Mouse (Mus musculus): ENCODE measurements around the gene Plekha1. TPM values are rescaled to one million over a fixed set of nuclear protein-coding genes. Genes with fewer than 3 reads are reported as not detected.

Plekha1 gene
- total and polyA plus RNA-seq, 3 experiments: 0.23 to 8.3 (median 0.36) TPM

DNA sequence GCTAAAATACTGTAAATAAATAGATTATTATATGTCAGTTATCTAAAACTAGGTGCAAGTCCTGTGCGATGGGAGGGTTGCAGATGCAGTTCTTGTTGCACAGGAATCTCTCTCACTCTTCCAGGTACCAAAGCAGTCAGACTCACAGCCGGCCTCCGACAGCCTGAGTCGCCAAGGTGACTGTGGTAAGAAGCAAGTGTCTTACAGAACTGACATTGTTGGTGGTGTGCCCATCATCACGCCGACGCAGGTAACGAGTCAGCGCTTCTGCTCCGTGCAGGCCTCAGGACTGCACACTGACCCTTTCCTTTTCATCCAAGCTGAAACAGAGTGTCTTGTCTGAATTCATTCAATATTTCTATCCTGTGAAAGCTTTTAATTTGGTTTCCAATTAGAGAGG lies 31.6 kb downstream of the Plekha1 start:
- TF ChIP-seq CHD1 (IDR thresholded peaks at IDR 0.05; ENCODE audit: low read depth, low read length): no peak
- no peak for TF ChIP-seq GABPA (IDR thresholded peaks at IDR 0.05; ENCODE audit: insufficient replicate concordance, low read depth, low read length)
- no peak for TF ChIP-seq UBTF (IDR thresholded peaks at IDR 0.05; ENCODE audit: low read depth, low read length)
- TF ChIP-seq POLR2A (IDR thresholded peaks at IDR 0.05; ENCODE audit: low read depth, low read length): no peak
- TF ChIP-seq NELFE (IDR thresholded peaks at IDR 0.05; ENCODE audit: low read depth, low read length): no peak
- no peak for TF ChIP-seq MAZ (IDR thresholded peaks at IDR 0.05; ENCODE audit: low read depth, low read length)
- no peak for TF ChIP-seq JUN (IDR thresholded peaks at IDR 0.05; ENCODE audit: insufficient read depth, low read depth, low read length)
- no peak for TF ChIP-seq USF1 (IDR thresholded peaks at IDR 0.05; ENCODE audit: low read depth, low read length)
- no peak for TF ChIP-seq IRF4 (IDR thresholded peaks at IDR 0.05; ENCODE audit: low read depth, low read length)
- TF ChIP-seq RAD21 (IDR thresholded peaks at IDR 0.05; ENCODE audit: low read depth, low read length): no peak
- no peak for TF ChIP-seq NRF1 (IDR thresholded peaks at IDR 0.05; ENCODE audit: low read depth, low read length)
- TF ChIP-seq USF2 (conservative IDR thresholded peaks at IDR 0.05; ENCODE audit: low read depth, low read length): no peak
- no peak for TF ChIP-seq CHD2 (IDR thresholded peaks at IDR 0.05; ENCODE audit: low read length)
- no peak for TF ChIP-seq KAT2A (IDR thresholded peaks at IDR 0.05; ENCODE audit: insufficient replicate concordance, low read length)
- TF ChIP-seq ETS1 (conservative IDR thresholded peaks at IDR 0.05; ENCODE audit: low read depth, low read length): no peak
- no peak for TF ChIP-seq ZC3H11A (IDR thresholded peaks at IDR 0.05; ENCODE audit: low read depth, low read length)
- TF ChIP-seq JUND (conservative IDR thresholded peaks at IDR 0.05; ENCODE audit: low read depth, low read length): no peak
- no peak for TF ChIP-seq E2F4 (IDR thresholded peaks at IDR 0.05; ENCODE audit: insufficient replicate concordance, low read depth, low read length)
- Histone ChIP-seq H3K4me2 (ENCODE audit: insufficient read depth, low read depth, poor library complexity, severe bottlenecking) (no peak overlapping the region), H3K4me1 (ENCODE audit: control insufficient read depth in 1 of 2, insufficient read depth in 2 of 2) (peaks cover 0 to 33% of the 10 kb centered on the region in 2 experiments; a peak in 2 of 4 replicates), H3K27me3 (replicated peaks) (peaks cover 2% of the 10 kb centered on the region), H3K27ac (ENCODE audit: insufficient read depth, low read depth) (no peak overlapping the region), H3K9me3 (replicated peaks; ENCODE audit: low read length) (no peaks in the 10 kb centered on the region), H3K9ac (ENCODE audit: insufficient read depth, low read depth) (no peak overlapping the region), H3K79me2 (replicated peaks; ENCODE audit: control insufficient read depth, extremely low read depth, insufficient read depth, poor library complexity, severe bottlenecking) (no peaks in the 10 kb centered on the region), H3K36me3 (replicated peaks in 1 of 2; ENCODE audit: control insufficient read depth in 1 of 2, insufficient read depth in 1 of 2, low read length in 1 of 2) (no peaks in the 10 kb centered on the region), H3K4me3 (replicated peaks in 1 of 3; ENCODE audit: low read depth in 2 of 3, low read length in 2 of 3, poor library complexity in 1 of 3) (no peak overlapping the region)
- in situ Hi-C loops (cut with MboI; ENCODE audit: low pct_ligation_motif_present, low pct_unique_long_range_greater_than_20kb, low sequenced_read_pairs): no loop called here
- dilution Hi-C loops (cut with MboI; ENCODE audit: extremely low pct_ligation_motif_present, extremely low pct_unique_long_range_greater_than_20kb, low sequenced_read_pairs): no loop called here
- no peak for DNase-seq (ENCODE audit: extremely low read depth)

DNA sequence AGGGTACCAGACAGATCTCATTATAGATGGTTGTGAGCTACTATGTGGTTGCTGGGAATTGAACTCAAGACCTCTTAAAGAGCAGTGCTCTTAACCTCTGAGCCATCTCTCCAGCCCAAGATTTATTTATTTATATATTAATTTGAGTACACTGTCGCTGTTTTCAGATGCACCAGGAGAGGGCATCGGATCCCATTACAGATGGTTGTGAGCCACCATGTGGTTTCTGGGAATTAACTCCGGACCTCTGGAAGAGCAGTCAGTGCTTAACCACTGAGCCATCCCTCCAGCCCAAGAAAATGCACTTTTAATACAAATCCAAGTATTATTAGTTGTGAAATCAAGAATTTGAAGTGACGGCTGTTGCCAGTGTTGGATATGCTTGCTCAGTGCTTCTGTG lies 32.8 kb downstream of the Plekha1 start:
- Histone ChIP-seq H3K27me3 (replicated peaks) (no peaks in the 10 kb centered on the region), H3K9ac (ENCODE audit: insufficient read depth, low read depth) (no peak overlapping the region), H3K27ac (ENCODE audit: insufficient read depth, low read depth) (no peak overlapping the region), H3K4me1 (ENCODE audit: control insufficient read depth in 1 of 2, insufficient read depth in 2 of 2) (peaks cover under 1 to 26% of the 10 kb centered on the region in 2 experiments; a peak in 3 of 4 replicates), H3K4me3 (replicated peaks in 1 of 3; ENCODE audit: low read depth in 2 of 3, low read length in 2 of 3, poor library complexity in 1 of 3) (no peak overlapping the region), H3K9me3 (replicated peaks; ENCODE audit: low read length) (no peaks in the 10 kb centered on the region), H3K79me2 (replicated peaks; ENCODE audit: control insufficient read depth, extremely low read depth, insufficient read depth, poor library complexity, severe bottlenecking) (no peaks in the 10 kb centered on the region), H3K4me2 (ENCODE audit: insufficient read depth, low read depth, poor library complexity, severe bottlenecking) (no peak overlapping the region), H3K36me3 (replicated peaks in 1 of 2; ENCODE audit: control insufficient read depth in 1 of 2, insufficient read depth in 1 of 2, low read length in 1 of 2) (no peaks in the 10 kb centered on the region)
- dilution Hi-C loops (cut with MboI; ENCODE audit: extremely low pct_ligation_motif_present, extremely low pct_unique_long_range_greater_than_20kb, low sequenced_read_pairs): no loop called here
- DNase-seq (ENCODE audit: extremely low read depth): no peak
- TF ChIP-seq ETS1 (conservative IDR thresholded peaks at IDR 0.05; ENCODE audit: low read depth, low read length) (no peak), EP300 (IDR thresholded peaks at IDR 0.05; ENCODE audit: low read length) (no peak), CTCF (conservative IDR thresholded peaks at IDR 0.05 in 1 of 2, IDR thresholded peaks at IDR 0.05 in 1 of 2; ENCODE audit: low read depth in 2 of 2, low read length in 2 of 2) (peak in 1 of 2 experiments; percentile 37; a peak in 2 of 4 replicates), POLR2AphosphoS2 (IDR thresholded peaks at IDR 0.05; ENCODE audit: low read depth, low read length) (no peak)
- in situ Hi-C loops (cut with MboI; ENCODE audit: low pct_ligation_motif_present, low pct_unique_long_range_greater_than_20kb, low sequenced_read_pairs): no loop called here
